Mouse (Mus musculus) myocyte (in vitro differentiated cells): Measurements from ENCODE around the gene Col8a2.

Experiments used
- E2F4 ChIP-seq: IDR thresholded peaks from one replicate; pipeline ENCODE4 v1.6.1; 2011; ENCODE audit warnings: mild to moderate bottlenecking, control low read depth, moderate library complexity; ENCODE audit not compliant: insufficient read depth
- MAX ChIP-seq: IDR thresholded peaks from one replicate; pipeline ENCODE4 v1.6.1; 2011; ENCODE audit warnings: low read depth, mild to moderate bottlenecking, control low read depth
- MYOD1 ChIP-seq, 3 experiments: IDR thresholded peaks; one replicate each; pipeline ENCODE4 v1.6.1; 2011; ENCODE audit warnings: control low read depth in 2 of 3, low read depth in 2 of 3, mild to moderate bottlenecking in 2 of 3, moderate library complexity in 1 of 3; ENCODE audit not compliant: insufficient read length in 2 of 3, control insufficient read depth in 1 of 3
- MYOG ChIP-seq, 3 experiments: IDR thresholded peaks; one replicate each; pipeline ENCODE4 v1.6.1; 2011; ENCODE audit warnings: control low read depth in 2 of 3, low read depth in 2 of 3, mild to moderate bottlenecking in 2 of 3; ENCODE audit not compliant: insufficient read length in 2 of 3, control insufficient read depth in 1 of 3, insufficient read depth in 1 of 3
- POLR2A ChIP-seq: IDR thresholded peaks from one replicate; pipeline ENCODE4 v1.6.1; 2011; ENCODE audit warnings: low read depth, mild to moderate bottlenecking, control low read depth, moderate library complexity; ENCODE audit not compliant: insufficient read length
- POLR2AphosphoS2 ChIP-seq: IDR thresholded peaks from one replicate; pipeline ENCODE4 v1.6.1; 2011; ENCODE audit warnings: low read depth, control low read depth; ENCODE audit not compliant: insufficient read length
- REST ChIP-seq: IDR thresholded peaks from one replicate; pipeline ENCODE4 v1.6.1; 2011; ENCODE audit warnings: mild to moderate bottlenecking, control low read depth, moderate library complexity; ENCODE audit not compliant: insufficient read depth, insufficient read length
- TCF12 ChIP-seq: IDR thresholded peaks from one replicate; pipeline ENCODE4 v1.6.1; 2011; ENCODE audit warnings: mild to moderate bottlenecking, control low read depth; ENCODE audit not compliant: poor library complexity, insufficient read depth, severe bottlenecking

DNA sequence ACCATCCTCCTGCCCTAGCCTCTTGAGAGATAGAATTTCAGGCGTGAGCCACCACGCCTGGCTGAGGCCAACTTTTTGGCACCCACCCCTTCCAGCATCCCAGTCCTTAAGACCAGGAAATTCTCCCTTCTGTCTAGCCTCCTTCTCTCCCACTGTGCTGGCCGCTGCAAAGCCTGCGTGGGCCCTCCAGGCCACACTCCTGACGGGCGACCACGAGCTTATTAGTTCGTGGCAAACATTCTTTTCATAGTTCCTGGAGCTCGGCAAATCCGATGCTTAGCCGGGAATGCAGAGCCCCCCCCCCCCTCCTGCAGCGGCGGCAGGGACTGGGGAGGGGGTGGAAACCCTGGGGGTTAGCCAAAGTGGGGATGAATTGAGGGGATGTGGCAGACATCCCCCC, 4.6 kb downstream of the Col8a2 start:
- TF ChIP-seq MYOD1 (IDR thresholded peaks at IDR 0.05; ENCODE audit: control insufficient read depth in 1 of 3, insufficient read length in 2 of 3, low read depth in 2 of 3) (no peak), TCF12 (no peak), E2F4 (no peak), POLR2A (no peak), MAX (no peak), MYOG (IDR thresholded peaks at IDR 0.05; ENCODE audit: control insufficient read depth in 1 of 3, insufficient read depth in 1 of 3, insufficient read length in 2 of 3, low read depth in 2 of 3) (no peak), POLR2AphosphoS2 (no peak), REST (no peak)
